Comparison of ENCODE assay signal across 22 mouse cellular contexts in genomic region chr6:23869971-23870370, GRCm38 (mm10). TPM values are rescaled to one million over a fixed set of nuclear protein-coding genes. Genes with fewer than 3 reads are reported as not detected.
DNase-seq lines count a peak whose midpoint lies in the region; ATAC-seq and TF ChIP-seq lines count a peak whose summit lies in the region.
"Had no signal": no experiment of that assay in that cellular context is flagged by ENCODE, and none has a peak within 500 bp of the region (broad histone marks: within the 10 kb centered on the region; RNA-seq: fewer than 3 reads in every experiment).

No protein-coding gene starts in this region.

- H3K9ac ChIP-seq in hindbrain, postnatal 0 days (replicated peaks; ENCODE audit: low read length) = no peak overlapping the region
- H3K9ac ChIP-seq in hindbrain, embryonic 13.5 days = no peak overlapping the region
- H3K9ac ChIP-seq: forebrain, embryonic 13.5 days; heart, embryonic 13.5 days; hindbrain, embryonic 12.5 days had no signal

- H3K9me3 ChIP-seq in hindbrain, postnatal 0 days (ENCODE audit: low read length) = no peaks in the 10 kb centered on the region
- no peaks in the 10 kb centered on the region for H3K9me3 ChIP-seq in hindbrain, embryonic 13.5 days
- H3K9me3 ChIP-seq: forebrain, embryonic 10.5 days; forebrain, embryonic 13.5 days; heart, embryonic 10.5 days; heart, embryonic 13.5 days; hindbrain, embryonic 12.5 days had no signal

- ATAC-seq in hindbrain, postnatal 0 days = peak; percentile 58
- ATAC-seq in hindbrain, embryonic 13.5 days (ENCODE audit: low FRiP score) = no peak
- ATAC-seq: activated CD4-positive, CD25-positive, alpha-beta regulatory T cell, adult 4 months; forebrain, embryonic 13.5 days; forebrain, embryonic 16.5 days; intestine, postnatal 0 days had no signal

- H3K27me3 ChIP-seq in cerebellum, adult 2 months (ENCODE audit: control insufficient read depth, insufficient read depth, low read length) = no peaks in the 10 kb centered on the region
- no peaks in the 10 kb centered on the region for H3K27me3 ChIP-seq in hindbrain, postnatal 0 days (ENCODE audit: insufficient read depth, low read length)
- H3K27me3 ChIP-seq in hindbrain, embryonic 13.5 days = no peaks in the 10 kb centered on the region
- H3K27me3 ChIP-seq: heart, embryonic 13.5 days; hindbrain, embryonic 12.5 days had no signal

- no peak for TF ChIP-seq POLR2A in cerebellum, adult 2 months (IDR thresholded peaks at IDR 0.05; ENCODE audit: borderline replicate concordance, insufficient read depth, low read length)

- no peaks in the 10 kb centered on the region for H3K36me3 ChIP-seq in hindbrain, postnatal 0 days (ENCODE audit: insufficient read depth, low read length)
- no peaks in the 10 kb centered on the region for H3K36me3 ChIP-seq in hindbrain, embryonic 13.5 days
- H3K36me3 ChIP-seq: forebrain, embryonic 10.5 days; heart, embryonic 10.5 days; heart, embryonic 13.5 days; hindbrain, embryonic 12.5 days had no signal

- no peak for TF ChIP-seq CTCF in cerebellum, adult 2 months (IDR thresholded peaks at IDR 0.05; ENCODE audit: borderline replicate concordance, insufficient read depth, low read depth, low read length)
- no peak for TF ChIP-seq CTCF in hindbrain, postnatal 0 days (IDR thresholded peaks at IDR 0.05; ENCODE audit: low read depth)

- H3K4me2 ChIP-seq in hindbrain, postnatal 0 days (ENCODE audit: low read depth, low read length) = no peak overlapping the region
- no peak overlapping the region for H3K4me2 ChIP-seq in hindbrain, embryonic 13.5 days
- H3K4me2 ChIP-seq: forebrain, embryonic 13.5 days; heart, embryonic 13.5 days; hindbrain, embryonic 12.5 days had no signal

- peak; percentile 18 for DNase-seq in adrenal gland, adult 2 months
- DNase-seq in adrenal gland, postnatal 10 days = no peak
- DNase-seq in cerebellum, postnatal 10 days = peak; percentile 70 to 80
- no peak for DNase-seq in cerebellum, adult 2 months
- peak; percentile 49 for DNase-seq in hindbrain, postnatal 0 days (ENCODE audit: low spot score)
- DNase-seq: cerebellum, adult 11-12 months; cerebellum, adult 9-11 months; gastrocnemius, postnatal 10 days; gastrocnemius, postnatal 36 days; heart, adult 2 months; heart, postnatal 14 days; heart, postnatal 4 days; kidney, adult 2 months had no signal

- no peak overlapping the region for H3K27ac ChIP-seq in cerebellum, adult 2 months (ENCODE audit: insufficient read depth, low read length)
- H3K27ac ChIP-seq in hindbrain, postnatal 0 days = no peak overlapping the region
- H3K27ac ChIP-seq in hindbrain, embryonic 13.5 days = no peak overlapping the region
- H3K27ac ChIP-seq: forebrain, embryonic 10.5 days; forebrain, embryonic 13.5 days; heart, adult 2 months; heart, embryonic 10.5 days; heart, embryonic 13.5 days; hindbrain, embryonic 12.5 days had no signal

- peaks cover 11% of the 10 kb centered on the region for H3K4me1 ChIP-seq in cerebellum, adult 2 months (ENCODE audit: control insufficient read depth, insufficient read depth, low read length)
- no peaks in the 10 kb centered on the region for H3K4me1 ChIP-seq in hindbrain, postnatal 0 days (ENCODE audit: insufficient read depth, low read length)
- H3K4me1 ChIP-seq in hindbrain, embryonic 13.5 days (replicated peaks) = no peaks in the 10 kb centered on the region
- H3K4me1 ChIP-seq: forebrain, embryonic 10.5 days; forebrain, embryonic 13.5 days; heart, embryonic 10.5 days; heart, embryonic 13.5 days; hindbrain, embryonic 12.5 days had no signal

- H3K4me3 ChIP-seq in cerebellum, adult 2 months (replicated peaks; ENCODE audit: insufficient read depth, low read depth, low read length) = no peak overlapping the region
- H3K4me3 ChIP-seq in hindbrain, postnatal 0 days (ENCODE audit: low read length) = no peak overlapping the region
- H3K4me3 ChIP-seq in hindbrain, embryonic 13.5 days = no peak overlapping the region
- H3K4me3 ChIP-seq: forebrain, embryonic 10.5 days; forebrain, embryonic 13.5 days; heart, adult 2 months; heart, embryonic 10.5 days; heart, embryonic 13.5 days; hindbrain, embryonic 12.5 days had no signal

RNA-seq across cellular contexts. Expression of gene Cadps2, which starts 30.8 kb away (rescaled TPM):
- total RNA-seq in adrenal gland, adult 2 months (2021) = 1 to 10 TPM; 2.0 to 7.6 TPM
- polyA plus RNA-seq in adrenal gland, adult 2 months (2012; rRNA removed) = 1.3 and 2.0 TPM in 2 replicates
- total RNA-seq in adrenal gland, postnatal 10 days (2021) = 1 to 10 TPM; 3.5 to 4.8 TPM
- 102 and 118 TPM in 2 replicates for polyA plus RNA-seq in cerebellum, adult 2 months (2012; rRNA removed)
- total RNA-seq in hindbrain, postnatal 0 days (2014; rRNA removed) = 57.5 and 58.2 TPM in 2 replicates
- 15.9 and 19.6 TPM in 2 replicates for polyA plus RNA-seq in hindbrain, postnatal 0 days (2015; fragmentation: Nextera tagmentation; extraction: Ambion mirVana)
- 4.4 and 4.7 TPM in 2 replicates for polyA plus RNA-seq in hindbrain, embryonic 13.5 days (2015; fragmentation: Nextera tagmentation; extraction: Ambion mirVana)

Comparison
In these comparisons a context has a peak if more than half of its experiments do, and no peak if none do; other contexts are left out.
1. DNase-seq: peak in adrenal gland, adult 2 months (single experiment), cerebellum, postnatal 10 days (2 of 2) and hindbrain, postnatal 0 days (single experiment); none in adrenal gland, postnatal 10 days (single experiment) and cerebellum, adult 2 months (0 of 2).